Mouse (Mus musculus) ES-Bruce4 (cell line): ENCODE data around the gene Ugt1a6b.
"Not testable (repeated sequence)": the region's sequence is repeated elsewhere in the genome, so short reads cannot be mapped to it uniquely, and the experiment has no call there.

Experiments used
- CTCF ChIP-seq: IDR thresholded peaks from one replicate; pipeline ENCODE4 v1.8.1; 2011; ENCODE audit warnings: low read depth, low read length
- POLR2A ChIP-seq: IDR thresholded peaks from one replicate; pipeline ENCODE4 v1.8.1; 2011; ENCODE audit warnings: low read length; ENCODE audit not compliant: insufficient read depth

DNA sequence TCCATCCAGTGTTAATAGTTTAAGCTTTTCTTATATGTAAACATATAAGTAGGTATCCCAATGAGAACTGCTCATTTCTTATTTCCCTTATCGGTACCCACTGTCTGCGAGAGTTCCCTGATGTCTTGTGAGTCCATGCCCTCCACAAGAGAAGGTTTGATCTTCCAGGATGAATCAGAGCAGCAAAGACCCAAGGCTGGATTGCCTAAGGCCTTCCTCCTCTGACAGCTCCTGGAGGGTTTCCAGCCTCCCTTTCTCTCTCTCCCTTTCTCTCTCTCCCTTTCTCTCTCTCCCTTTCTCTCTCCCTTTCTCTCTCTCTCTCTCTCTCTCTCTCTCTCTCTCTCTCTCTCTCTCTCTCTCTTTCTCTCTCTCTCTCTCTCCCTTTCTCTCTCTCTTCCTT, 26.0 kb downstream of the Ugt1a6b start:
- not testable (repeated sequence) for TF ChIP-seq POLR2A, CTCF
